Mouse (Mus musculus) hindbrain, embryonic 14.5 days (tissue): ENCODE data around the gene AW011738. TPM values are rescaled to one million over a fixed set of nuclear protein-coding genes. Genes with fewer than 3 reads are reported as not detected.

Experiments
- ATAC-seq: fragments of 200-750 bp; cut with Nextera tagmentation; 2 replicates; pipeline ENCODE4 v1.8.0; 2017; ENCODE audit warnings: moderate number of reproducible peaks, mild to moderate bottlenecking, moderate TSS enrichment, moderate library complexity; ENCODE audit not compliant: low FRiP score
- DNase-seq: peaks from one replicate; pipeline ENCODE4 v3.0.0-alpha.2; 2015; ENCODE audit warnings: low spot score
- H3K27ac ChIP-seq: fragments of 300-500 bp; sonication (generic); 2 replicates; pipeline ENCODE4 v1.5.1; 2014; ENCODE audit warnings: mild to moderate bottlenecking, moderate library complexity
- H3K27me3 ChIP-seq: fragments of 300-500 bp; sonication (generic); 2 replicates; pipeline ENCODE4 v1.6.1; 2014; ENCODE audit warnings: mild to moderate bottlenecking, low read length, mixed read lengths; ENCODE audit not compliant: control insufficient read depth, insufficient read depth
- H3K36me3 ChIP-seq: fragments of 300-500 bp; sonication (generic); replicated peaks from 2 replicates; pipeline ENCODE4 v1.6.1; 2014; ENCODE audit not compliant: control insufficient read depth, insufficient read depth
- H3K4me1 ChIP-seq: fragments of 300-500 bp; sonication (generic); replicated peaks from 2 replicates; pipeline ENCODE4 v1.6.1; 2014; ENCODE audit warnings: antibody characterized with exemption, low read length, mixed read lengths; ENCODE audit not compliant: control insufficient read depth, insufficient read depth
- H3K4me2 ChIP-seq: fragments of 300-500 bp; sonication (generic); replicated peaks from 2 replicates; pipeline ENCODE4 v1.6.1; 2014; ENCODE audit warnings: mild to moderate bottlenecking, moderate library complexity
- H3K4me3 ChIP-seq: fragments of 300-500 bp; sonication (generic); replicated peaks from 2 replicates; pipeline ENCODE4 v1.5.1; 2014; ENCODE audit warnings: mild to moderate bottlenecking, low read length
- H3K9ac ChIP-seq: fragments of 300-500 bp; sonication (generic); 2 replicates; pipeline ENCODE4 v1.6.1; 2014
- H3K9me3 ChIP-seq: fragments of 300-500 bp; sonication (generic); 2 replicates; pipeline ENCODE4 v1.6.1; 2016; ENCODE audit warnings: low read length; ENCODE audit not compliant: control insufficient read depth
- WGBS: fragments of 180-500 bp; shearing (Covaris S2); extraction: QIAGEN DNeasy Blood & Tissue Kit; methylation state at CpG from one replicate; pipeline ENCODE4 v1.1.7; 2014; 5-methylcytosine and 5-hydroxymethylcytosine counted together
- microRNA-seq: library from miRNA; unstranded; fragments of <30 nt; microRNA quantifications from one replicate; pipeline ENCODE4, GENCODE M21; 2016
- polyA plus RNA-seq: library from polyadenylated mRNA; unstranded; fragments of >200 nt; fragmentation: Nextera tagmentation; extraction: Ambion mirVana; gene quantifications from 2 replicates; pipeline ENCODE4 v1.2.1, GENCODE M21; 2014

Gene AW011738
- polyA plus RNA-seq, 1 experiment from 2014 or later: 0.68 TPM

- peak; percentile 13; the same call in 1 of the 2 replicates for ATAC-seq
Measured at GRCm38 (mm10) chr4:156252619-156253018, 49.5 kb downstream of the AW011738 start.

GRCm38 (mm10) chr4:156253043-156253442 is 49.9 kb downstream of the AW011738 start:
- Histone ChIP-seq H3K4me1 (peaks cover 22% of the 10 kb centered on the region; the same call in 1 of the 2 replicates), H3K4me2 (no peak overlapping the region), H3K36me3 (peaks cover 15% of the 10 kb centered on the region), H3K4me3 (no peak overlapping the region), H3K27me3 (peaks cover 14% of the 10 kb centered on the region), H3K9ac (no peak overlapping the region), H3K9me3 (no peaks in the 10 kb centered on the region), H3K27ac (peak overlapping the region; percentile 57)
- ATAC-seq (no peak), DNase-seq (no peak)
- 39% methylated on average over 7 of the region's 7 CpGs for WGBS

More at GRCm38 (mm10) chr4:156252619-156253018, 49.5 kb downstream of the AW011738 start:
- DNase-seq: no peak
- H3K4me1 ChIP-seq: peaks cover 22% of the 10 kb centered on the region; the same call in 1 of the 2 replicates
- H3K36me3 ChIP-seq: peaks cover 20% of the 10 kb centered on the region
- H3K4me2 ChIP-seq: no peak overlapping the region
- H3K4me3 ChIP-seq: no peak overlapping the region
- H3K9ac ChIP-seq: no peak overlapping the region
- no peaks in the 10 kb centered on the region for H3K9me3 ChIP-seq
- 19% methylated on average over 3 of the region's 3 CpGs for WGBS
- peak overlapping the region; percentile 57 for H3K27ac ChIP-seq
- peaks cover 14% of the 10 kb centered on the region for H3K27me3 ChIP-seq

- no peak overlapping the region for H3K27ac ChIP-seq
- 0 out of 2 replicates have a peak, but pooled peaks cover under 1% of the 10 kb centered on the region for H3K36me3 ChIP-seq
- H3K4me1 ChIP-seq: peaks cover 22% of the 10 kb centered on the region; the same call in 1 of the 2 replicates
- peak overlapping the region; percentile 36; the same call in 1 of the 2 replicates for H3K9ac ChIP-seq
- H3K4me2 ChIP-seq: peak overlapping the region; percentile 45
- DNase-seq (no peak), ATAC-seq (peak; percentile 71)
- peaks cover 14% of the 10 kb centered on the region for H3K27me3 ChIP-seq
- WGBS: 1% methylated on average over 30 of the region's 30 CpGs
- peak overlapping the region; percentile 23 for H3K4me3 ChIP-seq
- H3K9me3 ChIP-seq: no peaks in the 10 kb centered on the region
Measured at GRCm38 (mm10) chr4:156254361-156255077, 51.4 kb downstream of the AW011738 start.

Small RNA genes lying within 50 kb of the gene (microRNA-seq; reads per million reads assigned to microRNA genes)
- 2.7 reads per million, percentile 10 among the genes with 10 or more reads in this experiment for gene Mir7658

Other genes with a start within 250 kb of the AW011738 start
- gene C1qtnf12, start 241.0 kb upstream of the AW011738 start, polyA plus RNA-seq: 11.2 and 13.5 TPM in 2 replicates
- 38.4 and 38.8 TPM in 2 replicates for gene B3galt6, start 210.7 kb upstream of the AW011738 start, polyA plus RNA-seq
- gene Sdf4, start 210.4 kb upstream of the AW011738 start, polyA plus RNA-seq: 112 and 114 TPM in 2 replicates
- 0.79 TPM in 1 of 2 replicates, not detected in the other for gene Tnfrsf4, start 189.5 kb upstream of the AW011738 start, polyA plus RNA-seq
- gene Tnfrsf18, start 177.1 kb upstream of the AW011738 start, polyA plus RNA-seq: 1.9 and 2.3 TPM in 2 replicates
- gene Ttll10, start 143.9 kb upstream of the AW011738 start, polyA plus RNA-seq: 0.11 TPM in 1 of 2 replicates, not detected in the other
- 29.1 and 30.5 TPM in 2 replicates for gene 9430015G10Rik, start 93.3 kb upstream of the AW011738 start, polyA plus RNA-seq
- gene Rnf223, start 72.8 kb upstream of the AW011738 start, polyA plus RNA-seq: 0.59 and 0.81 TPM in 2 replicates
- 121 and 127 TPM in 2 replicates for gene Agrn, start 5.8 kb upstream of the AW011738 start, polyA plus RNA-seq
- 0.87 and 0.90 TPM in 2 replicates for gene Isg15, start 2.5 kb upstream of the AW011738 start, polyA plus RNA-seq
- 1.9 and 2.2 TPM in 2 replicates for gene Perm1, start 12.6 kb downstream of the AW011738 start, polyA plus RNA-seq
- gene Plekhn1, start 31.6 kb downstream of the AW011738 start, polyA plus RNA-seq: 28.6 and 28.7 TPM in 2 replicates
- gene Noc2l, start 32.7 kb downstream of the AW011738 start, polyA plus RNA-seq: 47.9 and 49.5 TPM in 2 replicates
- 1.8 and 2.2 TPM in 2 replicates for gene Samd11, start 52.4 kb downstream of the AW011738 start, polyA plus RNA-seq
- gene Vmn2r-ps159, start 127.8 kb downstream of the AW011738 start, polyA plus RNA-seq: not detected in 2 replicates